Comparison of ENCODE assay signal across 8 mouse cellular contexts in genomic region chr2:60200667-60201066, GRCm38 (mm10). TPM values are rescaled to one million over a fixed set of nuclear protein-coding genes. Genes with fewer than 3 reads are reported as not detected.
DNase-seq lines count a peak whose midpoint lies in the region; ATAC-seq and TF ChIP-seq lines count a peak whose summit lies in the region.

No protein-coding gene starts in this region.

- H3K36me3 ChIP-seq in CH12.LX (replicated peaks in 1 of 2; ENCODE audit: control insufficient read depth in 1 of 2, insufficient read depth in 1 of 2, low read length in 1 of 2): peaks cover 0 to 10% of the 10 kb centered on the region in 2 experiments

- H3K9me3 ChIP-seq in CH12.LX (replicated peaks; ENCODE audit: low read length): no peaks in the 10 kb centered on the region

- H3K4me3 ChIP-seq in CH12.LX (replicated peaks in 1 of 3; ENCODE audit: low read depth in 2 of 3, low read length in 2 of 3, poor library complexity in 1 of 3): no peak overlapping the region

- TF ChIP-seq POLR2A in CH12.LX (IDR thresholded peaks at IDR 0.05; ENCODE audit: low read depth, low read length): no peak

- peak; percentile 76 for TF ChIP-seq RAD21 in CH12.LX (IDR thresholded peaks at IDR 0.05; ENCODE audit: low read depth, low read length)

- H3K4me2 ChIP-seq in CH12.LX (ENCODE audit: insufficient read depth, low read depth, poor library complexity, severe bottlenecking): no peak overlapping the region

- H3K9ac ChIP-seq in CH12.LX (ENCODE audit: insufficient read depth, low read depth): no peak overlapping the region

- H3K4me1 ChIP-seq in CH12.LX (ENCODE audit: control insufficient read depth in 1 of 2, insufficient read depth in 2 of 2): peaks cover 3 to 20% of the 10 kb centered on the region in 2 experiments; a peak in 2 of 4 replicates

- in situ Hi-C loops in CH12.LX (cut with MboI; ENCODE audit: low pct_ligation_motif_present, low pct_unique_long_range_greater_than_20kb, low sequenced_read_pairs): no loop called here

- dilution Hi-C loops in CH12.LX (cut with MboI; ENCODE audit: extremely low pct_ligation_motif_present, extremely low pct_unique_long_range_greater_than_20kb, low sequenced_read_pairs): no loop called here

- no peaks in the 10 kb centered on the region for H3K27me3 ChIP-seq in CH12.LX (replicated peaks)

- peak; percentile 84 for ATAC-seq in erythroblast, adult 5-6 weeks (replicated peaks; ENCODE audit: low FRiP score, poor library complexity, severe bottlenecking)
- ATAC-seq in neutrophil, adult 5-6 weeks (ENCODE audit: extremely low read depth, insufficient number of reproducible peaks, low FRiP score, poor library complexity, severe bottlenecking): peak; percentile 64; the same call in 1 of the 2 replicates

- H3K27ac ChIP-seq in CH12.LX (ENCODE audit: insufficient read depth, low read depth): no peak overlapping the region

- no peaks in the 10 kb centered on the region for H3K79me2 ChIP-seq in CH12.LX (replicated peaks; ENCODE audit: control insufficient read depth, extremely low read depth, insufficient read depth, poor library complexity, severe bottlenecking)

- peak; percentile 67 to 79 for TF ChIP-seq CTCF in CH12.LX (conservative IDR thresholded peaks at IDR 0.05 in 1 of 2, IDR thresholded peaks at IDR 0.05 in 1 of 2; ENCODE audit: low read depth in 2 of 2, low read length in 2 of 2)

- DNase-seq in layer of hippocampus, adult 11-12 months (ENCODE audit: low spot score): peak; percentile 59
- no peak for DNase-seq in layer of hippocampus, postnatal 36 days
- peak; percentile 50 for DNase-seq in CH12.LX (ENCODE audit: extremely low read depth)
- peak; percentile 47 for DNase-seq in T-cell, adult 2 months (ENCODE audit: low spot score)
- peak; percentile 71 to 78 for DNase-seq in kidney, postnatal 25 days
- no peak for DNase-seq in left cerebral cortex, adult 9 months (ENCODE audit: low spot score in 2 of 2)

- no peak for TF ChIP-seq EP300 in CH12.LX (IDR thresholded peaks at IDR 0.05; ENCODE audit: low read length)

TF ChIP-seq in CH12.LX, 34 proteins besides CTCF, POLR2A, EP300 and RAD21:
- TF ChIP-seq JUN (IDR thresholded peaks at IDR 0.05; ENCODE audit: insufficient read depth, low read depth, low read length): no peak
- peak; percentile 74 for TF ChIP-seq ZC3H11A (IDR thresholded peaks at IDR 0.05; ENCODE audit: low read depth, low read length)
- TF ChIP-seq JUND (conservative IDR thresholded peaks at IDR 0.05; ENCODE audit: low read depth, low read length): 0 out of 2 replicates have a peak, but pooled peaks have one; percentile 14
- TF ChIP-seq BHLHE40 (IDR thresholded peaks at IDR 0.05; ENCODE audit: low read depth, low read length): 0 out of 2 replicates have a peak, but pooled peaks have one; percentile 17
- TF ChIP-seq TCF12 (IDR thresholded peaks at IDR 0.05; ENCODE audit: low read depth, low read length): 0 out of 2 replicates have a peak, but pooled peaks have one; percentile 21
- peak; percentile 92 for TF ChIP-seq SMC3 (IDR thresholded peaks at IDR 0.05; ENCODE audit: low read depth, low read length)
- TF ChIP-seq NRF1 (IDR thresholded peaks at IDR 0.05; ENCODE audit: low read depth, low read length): no peak

RNA-seq across cellular contexts. Expression of gene Baz2b, which starts 9.0 kb away (rescaled TPM):
- total RNA-seq in layer of hippocampus, postnatal 36 days (2021): 10 to 100 TPM; 52.3 to 66.6 TPM
- total RNA-seq in CH12.LX (2012; rRNA removed) (27.6 and 31.9 TPM in 2 replicates), CH12.LX (2014; rRNA removed) (17.3 and 17.5 TPM in 2 replicates)
- polyA plus RNA-seq in CH12.LX (2012; ENCODE audit: insufficient read length, low read depth): 36.3 and 40.1 TPM in 2 replicates
- 59.8 and 90.3 TPM in 2 replicates for total RNA-seq in erythroblast, adult 5-6 weeks (2015; ENCODE audit: low replicate concordance)
- total RNA-seq in erythroblast, adult 5-6 weeks (2017; ENCODE audit: low replicate concordance): 116 and 119 TPM in 2 replicates
- total RNA-seq in neutrophil, adult 5-6 weeks (2017): 365 and 367 TPM in 2 replicates

RNA-seq across cellular contexts. Expression of gene March7, which starts 9.0 kb away (rescaled TPM):
- total RNA-seq in layer of hippocampus, postnatal 36 days (2021): 10 to 100 TPM; 62.5 to 69.9 TPM
- total RNA-seq in CH12.LX (2012; rRNA removed) (40.0 and 44.5 TPM in 2 replicates), CH12.LX (2014; rRNA removed) (121 and 149 TPM in 2 replicates)
- 52.1 and 53.7 TPM in 2 replicates for polyA plus RNA-seq in CH12.LX (2012; ENCODE audit: insufficient read length, low read depth)
- total RNA-seq in erythroblast, adult 5-6 weeks (2015; ENCODE audit: low replicate concordance): 45.1 and 60.7 TPM in 2 replicates
- 44.2 and 91.0 TPM in 2 replicates for total RNA-seq in erythroblast, adult 5-6 weeks (2017; ENCODE audit: low replicate concordance)
- 547 and 566 TPM in 2 replicates for total RNA-seq in neutrophil, adult 5-6 weeks (2017)

Comparison
In these comparisons a context has a peak if more than half of its experiments do, and no peak if none do; other contexts are left out.
1. DNase-seq: peak in layer of hippocampus, adult 11-12 months (single experiment), CH12.LX (single experiment), T-cell, adult 2 months (single experiment) and kidney, postnatal 25 days (2 of 2); none in layer of hippocampus, postnatal 36 days (0 of 2) and left cerebral cortex, adult 9 months (0 of 2).